Mouse (Mus musculus) layer of hippocampus, postnatal 25 days (tissue): ENCODE data around the gene Cuta. TPM values are rescaled to one million over a fixed set of nuclear protein-coding genes. Genes with fewer than 3 reads are reported as not detected.

Experiments
- DNase-seq, 2 experiments: peaks; one replicate each; pipeline ENCODE4 v3.0.0; 2022; ENCODE audit warnings: mixed read lengths in 2 of 2, low spot score in 1 of 2; ENCODE audit errors: extremely low spot score in 1 of 2
- microRNA-seq, 2 experiments: library from miRNA; unstranded; fragments of <30 nt; microRNA quantifications; one replicate each; pipeline ENCODE4 v1.2.0; 2021
- total RNA-seq, 2 experiments: library from RNA; stranded (reverse); gene quantifications; 2 replicates each; pipeline ENCODE4 v1.2.3; 2021

The Cuta gene
- total RNA-seq, 2 experiments from 2014 or later: 100 to 113 TPM

GRCm38 (mm10) chr17:26894342-26894741 lies 45.0 kb downstream of the Cuta start:
- DNase-seq: no peak

GRCm38 (mm10) chr17:26893492-26893891 lies 45.9 kb downstream of the Cuta start:
- peak in 1 of 2 experiments; percentile 17 for DNase-seq

GRCm38 (mm10) chr17:26892635-26893375 lies 46.6 kb downstream of the Cuta start:
- DNase-seq: peak; percentile 17

- DNase-seq: no peak
Measured at GRCm38 (mm10) chr17:26887926-26888325, 51.4 kb downstream of the Cuta start.

- DNase-seq: peak; percentile 74 to 82
Measured at GRCm38 (mm10) chr17:26886047-26886749, 53.2 kb downstream of the Cuta start.

- peak; percentile 32 to 54 for DNase-seq
Measured at GRCm38 (mm10) chr17:26884995-26885926, 54.1 kb downstream of the Cuta start.

Small RNAs within 50 kb of the gene (microRNA-seq; reads per million reads assigned to microRNA genes)
- gene Gm27775 (0 reads per million in 2 experiments), gene Mir3083 (21.9 to 33.3 reads per million in 2 experiments), gene Mir6968 (1.1 to 4.6 reads per million in 2 experiments)

Other genes starting within 250 kb of the Cuta start
- 10 to 100 TPM; 69.0 to 70.2 TPM for gene Crebrf, start 223.9 kb downstream of the Cuta start, total RNA-seq
- gene Bnip1, start 158.5 kb downstream of the Cuta start, total RNA-seq: 10 to 100 TPM; 28.7 to 29.7 TPM
- gene Nkx2-5, start 94.6 kb downstream of the Cuta start, total RNA-seq: not detected
- 1 to 10 TPM; 2.9 to 3.1 TPM for gene Kifc5b, start 22.5 kb downstream of the Cuta start, total RNA-seq
- 10 to 100 TPM; 27.0 to 29.4 TPM for gene Phf1, start 6.5 kb downstream of the Cuta start, total RNA-seq
- gene Syngap1, start 1.7 kb upstream of the Cuta start, total RNA-seq: 100 to 1,000 TPM; 399 to 523 TPM
- 10 to 100 TPM; 14.8 to 16.2 TPM for gene Zbtb9, start 33.6 kb upstream of the Cuta start, total RNA-seq
- gene Bak1, start 89.4 kb upstream of the Cuta start, total RNA-seq: 10 to 100 TPM; 15.4 to 16.3 TPM
- 1 to 10 TPM; 1.5 to 2.1 TPM for gene Itpr3, start 117.7 kb upstream of the Cuta start, total RNA-seq
- 100 to 1,000 TPM; 199 to 213 TPM for gene Uqcc2, start 194.3 kb upstream of the Cuta start, total RNA-seq
- gene Ip6k3, start 228.2 kb upstream of the Cuta start, total RNA-seq: under 1 TPM; 0.21 to 0.30 TPM